Mouse (Mus musculus) cerebellum, adult 11 months (tissue): ENCODE data around the gene Sin3b.

Experiments
- DNase-seq: peaks from one replicate; pipeline ENCODE4 v3.0.0; 2022

The Sin3b gene

DNA sequence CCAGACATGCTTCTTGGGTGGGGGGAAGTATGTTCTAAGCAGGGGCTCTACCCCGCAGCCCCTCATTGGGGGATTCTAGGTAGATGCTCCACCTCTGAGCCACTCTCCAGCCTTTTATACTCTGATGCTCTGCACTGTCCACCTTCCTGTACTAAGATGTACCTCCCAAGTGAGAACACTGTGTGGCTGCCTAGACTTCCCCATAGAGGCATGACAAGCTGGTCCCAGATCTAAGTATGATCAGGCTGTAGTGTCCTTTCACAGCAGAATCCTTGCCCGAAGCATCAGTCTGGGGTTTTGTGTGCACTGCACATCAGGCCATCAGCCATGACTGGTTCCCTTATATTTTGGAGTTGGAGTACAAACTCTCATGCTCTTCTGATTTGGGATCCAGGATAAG is 32.9 kb downstream of the Sin3b start:
- DNase-seq: no peak

DNA sequence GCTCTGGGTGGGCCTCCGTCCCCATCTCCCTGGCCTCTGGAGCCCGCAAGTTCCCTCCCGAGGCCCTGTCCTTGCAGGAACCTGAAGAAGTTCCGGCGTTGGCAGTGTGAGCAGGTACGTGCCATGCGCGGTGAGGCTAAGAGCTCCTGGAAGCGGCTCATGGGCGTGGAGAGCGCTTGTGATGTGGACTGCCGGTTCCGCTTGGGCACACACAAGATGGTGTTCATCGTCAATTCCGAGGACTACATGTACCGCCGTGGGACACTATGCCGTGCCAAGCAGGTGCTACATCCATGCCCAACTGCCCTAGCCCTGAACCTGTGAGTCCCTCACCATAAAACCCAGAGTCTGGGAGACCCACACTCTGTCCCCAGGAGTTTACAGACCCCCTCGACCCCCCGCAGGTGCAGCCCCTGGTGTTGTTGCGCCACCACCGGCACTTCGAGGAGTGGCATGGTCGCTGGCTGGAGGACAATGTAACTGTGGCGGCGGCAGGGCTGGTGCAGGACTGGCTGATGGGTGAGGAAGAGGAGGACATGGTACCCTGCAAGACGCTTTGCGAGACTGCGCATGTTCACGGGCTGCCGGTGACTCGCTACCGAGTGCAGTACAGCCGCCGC is 33.8 kb downstream of the Sin3b start:
- no peak for DNase-seq

DNA sequence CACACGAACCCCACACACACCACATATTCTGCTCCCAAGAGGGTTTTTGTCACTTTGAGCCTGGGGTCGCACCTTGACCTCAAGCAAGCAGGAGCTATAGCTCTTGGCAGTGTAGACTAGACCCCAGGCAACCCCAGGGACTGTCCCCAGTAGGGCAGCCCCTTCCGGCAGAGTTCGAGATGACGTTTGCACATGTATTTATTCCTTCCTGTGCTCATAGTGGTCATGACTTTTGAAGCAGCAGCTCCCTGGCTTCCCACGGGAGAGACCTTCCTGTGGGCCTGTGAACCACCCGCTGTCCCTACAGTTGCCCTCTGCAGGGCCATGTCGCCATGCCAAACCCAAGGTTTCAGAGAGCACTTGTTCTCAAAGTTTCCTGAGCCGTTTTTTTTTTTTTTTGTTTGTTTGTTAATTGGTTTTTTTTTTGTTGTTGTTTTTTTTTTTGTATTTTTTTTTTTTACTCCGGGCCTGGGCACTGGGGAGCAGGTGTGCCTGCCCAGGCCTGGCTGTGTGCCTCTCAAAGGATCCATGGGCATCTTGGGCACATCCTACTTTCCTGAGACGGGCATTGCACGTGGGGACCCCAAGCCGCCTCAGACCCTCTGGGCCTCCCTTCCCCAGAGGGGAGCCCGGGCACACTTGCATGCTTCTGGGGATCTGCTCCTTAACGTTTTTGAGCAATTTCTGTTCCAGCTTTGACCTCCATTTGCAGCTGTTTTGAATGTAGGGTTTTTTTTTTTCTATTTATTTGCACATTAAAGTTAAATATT is 34.5 kb downstream of the Sin3b start:
- no peak for DNase-seq

DNA sequence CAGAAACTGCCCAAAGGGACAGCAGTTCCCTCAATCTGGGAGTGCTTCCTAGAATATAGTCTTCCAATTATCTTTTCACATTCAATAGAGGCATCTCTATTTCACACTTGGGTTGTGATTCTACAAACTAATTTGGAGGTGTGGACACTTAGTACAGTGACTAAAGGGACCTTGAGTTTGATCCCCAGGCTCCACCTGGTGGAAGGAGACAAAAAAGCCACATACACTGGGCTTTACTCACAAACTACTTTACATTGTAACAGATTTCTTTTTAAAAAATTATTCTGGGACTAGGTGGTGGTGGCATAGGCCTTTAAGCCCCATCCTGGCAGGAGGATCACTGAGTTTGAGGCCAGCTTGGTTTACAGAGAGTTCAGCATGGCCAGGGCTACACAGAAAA is 35.2 kb downstream of the Sin3b start:
- no peak for DNase-seq

DNA sequence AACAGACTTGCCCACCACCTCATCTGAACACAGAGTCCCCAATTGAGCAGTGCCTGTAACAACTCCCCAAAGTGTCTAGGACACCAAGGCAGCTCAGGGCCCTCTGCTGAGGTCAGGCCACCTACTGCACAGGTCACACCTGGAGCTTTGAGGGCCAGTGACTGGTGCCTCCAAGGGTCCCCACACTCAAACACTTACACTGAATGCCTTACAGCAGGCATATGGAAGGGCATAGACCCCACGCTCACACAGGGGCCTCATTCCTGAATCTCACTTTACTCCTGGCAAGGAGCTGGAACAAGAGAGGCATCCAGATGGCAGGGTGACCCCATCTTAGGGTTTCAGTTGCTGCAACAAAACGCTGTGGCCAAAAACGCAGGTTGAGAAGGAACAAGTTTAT is 37.1 kb downstream of the Sin3b start:
- DNase-seq: no peak

DNA sequence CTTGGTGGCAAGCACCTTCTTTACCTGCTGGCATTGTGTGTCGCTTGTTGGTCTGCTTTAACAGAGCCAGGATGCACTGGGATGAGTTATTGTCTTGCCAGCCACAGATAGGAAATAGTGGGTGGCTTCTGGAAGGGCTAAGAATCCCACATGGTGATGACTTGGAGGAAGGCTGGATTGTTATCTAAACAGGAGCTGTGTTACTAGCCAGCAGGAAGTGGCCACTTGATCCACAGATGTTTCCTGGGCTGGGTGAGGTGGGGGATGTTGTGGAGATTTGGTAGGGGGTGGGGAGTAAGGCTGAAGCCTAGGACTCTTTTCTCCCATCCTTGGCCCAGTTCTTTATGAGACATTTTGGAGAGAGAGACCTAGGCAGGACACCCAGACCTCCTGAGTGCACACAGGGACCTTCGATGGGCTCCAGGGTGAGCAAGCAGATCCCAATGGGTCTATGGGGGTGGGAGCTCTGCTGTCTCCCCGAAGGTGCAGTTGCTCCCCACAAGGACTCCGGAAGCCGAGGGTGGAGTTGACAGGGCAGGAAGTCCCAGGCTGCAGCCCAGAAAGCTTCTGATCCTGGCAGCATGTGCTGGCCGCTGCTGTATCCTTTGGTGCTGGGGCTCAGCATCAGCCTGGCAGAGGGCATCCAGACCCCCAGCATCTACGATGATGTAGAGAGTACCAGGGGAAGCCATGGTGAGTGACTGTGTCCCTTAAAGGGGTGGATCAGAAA is 38.4 kb downstream of the Sin3b start, which contains the start of gene F2rl3:
Gene F2rl3, plus strand, starts transcription at position 559 of the 730 bp plus-strand sequence.
- no peak for DNase-seq

DNA sequence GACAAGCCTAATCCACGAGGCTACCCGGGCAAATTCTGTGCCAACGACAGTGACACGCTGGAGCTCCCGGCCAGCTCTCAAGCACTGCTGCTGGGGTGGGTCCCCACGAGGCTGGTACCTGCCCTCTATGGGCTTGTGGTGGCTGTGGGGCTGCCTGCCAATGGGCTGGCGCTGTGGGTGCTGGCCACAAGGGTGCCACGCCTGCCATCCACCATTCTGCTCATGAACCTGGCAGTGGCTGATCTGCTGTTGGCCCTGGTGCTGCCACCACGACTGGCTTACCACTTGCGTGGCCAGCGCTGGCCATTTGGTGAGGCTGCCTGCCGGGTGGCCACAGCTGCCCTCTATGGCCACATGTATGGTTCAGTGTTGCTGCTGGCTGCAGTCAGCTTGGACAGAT is 39.2 kb downstream of the Sin3b start:
- no peak for DNase-seq

DNA sequence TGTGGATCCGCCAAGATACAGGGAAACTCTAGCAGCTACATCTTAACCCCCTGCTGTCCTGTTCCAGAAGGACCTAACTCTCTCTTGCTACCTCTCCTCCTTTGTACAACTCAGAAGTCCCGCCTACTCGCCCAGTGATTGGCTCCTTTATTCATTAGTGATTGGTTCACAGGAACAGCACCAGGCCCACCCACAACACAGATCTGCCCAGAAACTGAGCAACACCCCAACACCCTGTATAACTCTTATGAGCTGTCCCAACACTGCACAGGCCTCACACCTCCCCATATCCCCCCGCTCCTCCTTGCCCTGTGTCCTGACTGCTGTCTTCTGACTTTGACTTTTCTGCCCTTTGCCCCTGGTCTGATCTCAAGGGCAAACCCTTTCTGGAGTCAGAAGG is 42.6 kb downstream of the Sin3b start:
- no peak for DNase-seq

DNA sequence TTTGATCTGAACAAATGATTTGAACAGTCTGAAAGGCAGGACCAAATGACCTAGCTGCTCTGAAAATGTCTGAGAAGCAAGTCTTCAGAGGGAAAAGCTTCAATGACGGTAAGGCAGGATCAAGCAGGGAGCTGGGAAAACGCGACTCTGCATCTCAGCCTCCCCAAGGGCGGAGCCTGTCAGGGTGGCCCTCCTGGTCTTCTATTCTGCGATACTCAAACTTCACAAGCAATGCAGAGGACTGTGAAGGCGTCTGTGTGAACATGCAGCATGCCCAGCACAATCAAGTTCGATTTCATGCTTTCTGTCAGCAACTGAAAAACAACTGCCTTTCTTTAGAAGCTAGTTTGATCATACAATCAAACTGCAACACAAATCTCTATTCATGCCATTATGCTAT is 43.7 kb downstream of the Sin3b start:
- no peak for DNase-seq

DNA sequence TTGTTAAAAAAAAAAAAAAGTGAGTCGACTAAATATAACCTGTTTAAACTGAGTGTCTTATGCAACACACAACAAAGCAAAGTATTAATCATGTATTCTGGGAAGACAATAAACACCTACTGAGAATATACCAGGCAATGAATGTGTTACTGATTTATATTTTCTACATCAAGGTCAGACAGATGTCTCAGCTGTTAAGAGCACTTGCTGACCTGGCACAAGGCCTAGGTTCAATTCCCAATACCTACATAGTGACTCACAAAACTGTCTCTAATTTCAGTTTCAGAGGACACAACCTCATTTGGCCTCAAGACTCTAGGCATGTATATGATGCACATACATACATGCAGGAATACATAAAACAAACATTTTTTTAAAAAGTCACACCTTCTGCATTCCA is 54.7 kb downstream of the Sin3b start:
- no peak for DNase-seq

DNA sequence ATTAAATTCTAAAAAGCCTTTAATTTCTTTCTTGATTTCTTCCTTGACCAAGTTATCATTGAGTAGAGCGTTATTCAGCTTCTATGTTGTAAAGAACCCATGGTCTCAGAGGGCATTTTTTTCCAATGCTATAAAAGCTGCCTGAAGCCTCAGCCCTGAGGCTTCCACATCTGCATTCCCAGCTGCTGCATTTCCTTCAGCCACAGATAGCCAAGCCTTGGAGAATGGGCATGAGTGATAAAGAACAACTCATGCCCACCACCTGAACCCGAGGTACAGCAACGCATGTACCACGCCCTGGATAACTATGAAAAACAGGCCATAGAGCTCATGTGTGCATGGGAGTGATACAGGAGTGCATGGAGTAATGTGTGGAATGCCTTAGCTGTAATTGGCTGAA is 57.6 kb downstream of the Sin3b start:
- no peak for DNase-seq

DNA sequence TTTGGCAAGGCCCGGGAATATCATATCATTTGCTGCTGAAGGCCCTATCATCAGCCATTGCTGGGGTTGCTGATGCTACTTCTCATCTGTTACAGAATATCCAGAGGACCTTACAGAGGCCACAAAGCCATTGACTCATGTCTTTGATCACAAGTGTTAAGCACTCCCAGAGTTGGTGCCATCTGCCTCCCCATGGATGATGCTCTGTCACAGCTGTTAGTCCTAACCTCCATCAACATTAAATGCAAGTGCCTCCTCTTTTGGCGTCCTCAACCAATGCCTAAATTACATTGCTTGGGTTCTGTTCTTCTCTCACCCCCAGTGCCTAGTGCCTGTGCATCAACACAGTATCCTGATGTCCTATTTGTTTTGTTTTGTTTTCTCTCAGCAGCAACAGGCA is 78.5 kb downstream of the Sin3b start:
- DNase-seq: no peak
